Mouse (Mus musculus): ENCODE results near the gene Dll1.

Gene Dll1

GRCm38 (mm10) chr17:15378413-15379109, 1.9 kb upstream of the Dll1 start:
- WGBS: 25% methylated on average over 15 of the region's 15 CpGs

- 0% methylated on average over 1 of the region's 1 CpGs for WGBS
Measured at GRCm38 (mm10) chr17:15377901-15378300, 1.2 kb upstream of the Dll1 start.

GRCm38 (mm10) chr17:15375701-15376493, 775 bp downstream of the Dll1 start:
- under 1% methylated on average over 69 of the region's 69 CpGs for WGBS

- under 1% methylated on average over 18 of the region's 18 CpGs for WGBS
Measured at GRCm38 (mm10) chr17:15375224-15375623, 1.4 kb downstream of the Dll1 start.

GRCm38 (mm10) chr17:15374321-15375141, 2.1 kb downstream of the Dll1 start:
- WGBS: 7% methylated on average over 50 of the region's 50 CpGs

GRCm38 (mm10) chr17:15372931-15373652, 3.6 kb downstream of the Dll1 start:
- WGBS: 68% methylated on average over 15 of the region's 15 CpGs

GRCm38 (mm10) chr17:15371967-15372835, 4.5 kb downstream of the Dll1 start:
- 72% methylated on average over 17 of the region's 17 CpGs for WGBS

GRCm38 (mm10) chr17:15370401-15370800, 6.3 kb downstream of the Dll1 start:
- 90% methylated on average over 14 of the region's 14 CpGs for WGBS

- 30% methylated on average over 5 of the region's 5 CpGs for WGBS
Measured at GRCm38 (mm10) chr17:15365650-15366049, 11.0 kb downstream of the Dll1 start.

GRCm38 (mm10) chr17:15363656-15364055, 13.0 kb downstream of the Dll1 start:
- WGBS: 78% methylated on average over 3 of the region's 3 CpGs

GRCm38 (mm10) chr17:15357071-15357470, 19.6 kb downstream of the Dll1 start:
- WGBS: 81% methylated on average over 3 of the region's 3 CpGs

GRCm38 (mm10) chr17:15356526-15356925, 20.1 kb downstream of the Dll1 start:
- WGBS: 88% methylated on average over 5 of the region's 5 CpGs

GRCm38 (mm10) chr17:15355072-15355471, 21.6 kb downstream of the Dll1 start:
- WGBS: 89% methylated on average over 3 of the region's 3 CpGs

- WGBS: 82% methylated on average over 2 of the region's 2 CpGs
Measured at GRCm38 (mm10) chr17:15354006-15354405, 22.7 kb downstream of the Dll1 start.

GRCm38 (mm10) chr17:15352869-15353610, 23.6 kb downstream of the Dll1 start:
- 39% methylated on average over 10 of the region's 10 CpGs for WGBS

- WGBS: 78% methylated on average over 2 of the region's 2 CpGs
Measured at GRCm38 (mm10) chr17:15350152-15350551, 26.5 kb downstream of the Dll1 start.

- 55% methylated on average over 14 of the region's 14 CpGs for WGBS
Measured at GRCm38 (mm10) chr17:15343071-15343822, 33.4 kb downstream of the Dll1 start.

- WGBS: 89% methylated on average over 1 of the region's 1 CpGs
Measured at GRCm38 (mm10) chr17:15337906-15338305, 38.8 kb downstream of the Dll1 start.

- WGBS: 88% methylated on average over 10 of the region's 10 CpGs
Measured at GRCm38 (mm10) chr17:15329740-15330318, 46.8 kb downstream of the Dll1 start.
